Mouse (Mus musculus) forebrain, embryonic 11.5 days (tissue): ENCODE data around the gene Rfc1. TPM values are rescaled to one million over a fixed set of nuclear protein-coding genes. Genes with fewer than 3 reads are reported as not detected.

Experiments used
- ATAC-seq: fragments of 200-750 bp; cut with Nextera tagmentation; replicated peaks from 2 replicates; pipeline ENCODE4 v1.8.0; 2017; ENCODE audit warnings: moderate TSS enrichment; ENCODE audit not compliant: low FRiP score
- DNase-seq: peaks from one replicate; pipeline ENCODE4 v3.0.0-alpha.2; 2017; ENCODE audit warnings: low spot score
- H3K27ac ChIP-seq: fragments of 300-500 bp; sonication (generic); 2 replicates; pipeline ENCODE4 v1.5.1; 2014; ENCODE audit warnings: low read depth, low read length
- H3K27me3 ChIP-seq: fragments of 300-500 bp; sonication (generic); 2 replicates; pipeline ENCODE4 v1.6.1; 2014; ENCODE audit warnings: mild to moderate bottlenecking, low read length, mixed read lengths; ENCODE audit not compliant: control insufficient read depth, insufficient read depth
- H3K36me3 ChIP-seq: fragments of 300-500 bp; sonication (generic); 2 replicates; pipeline ENCODE4 v1.6.1; 2014; ENCODE audit warnings: mild to moderate bottlenecking, low read length, moderate library complexity, mixed read lengths; ENCODE audit not compliant: control insufficient read depth, insufficient read depth
- H3K4me1 ChIP-seq: fragments of 300-500 bp; sonication (generic); replicated peaks from 2 replicates; pipeline ENCODE4 v1.6.1; 2014; ENCODE audit warnings: low read length, mixed read lengths; ENCODE audit not compliant: control insufficient read depth, insufficient read depth
- H3K4me2 ChIP-seq: fragments of 300-500 bp; sonication (generic); 2 replicates; pipeline ENCODE4 v1.6.1; 2014; ENCODE audit warnings: low read depth, mild to moderate bottlenecking, low read length, moderate library complexity, mixed read lengths; ENCODE audit not compliant: severe bottlenecking
- H3K4me3 ChIP-seq: fragments of 300-500 bp; sonication (generic); 2 replicates; pipeline ENCODE4 v1.5.1; 2014; ENCODE audit warnings: low read depth, low read length
- H3K9ac ChIP-seq: fragments of 300-500 bp; sonication (generic); 2 replicates; pipeline ENCODE4 v1.6.1; 2014; ENCODE audit warnings: low read length
- H3K9me3 ChIP-seq: fragments of 300-500 bp; sonication (generic); 2 replicates; pipeline ENCODE4 v1.6.1; 2016; ENCODE audit warnings: low read length, mixed read lengths; ENCODE audit not compliant: control insufficient read depth
- WGBS: fragments of 180-500 bp; shearing (Covaris S2); extraction: QIAGEN DNeasy Blood & Tissue Kit; methylation state at CpG from one replicate; pipeline ENCODE4 v1.1.7; 2014; 5-methylcytosine and 5-hydroxymethylcytosine counted together
- polyA plus RNA-seq: library from polyadenylated mRNA; unstranded; fragments of >200 nt; fragmentation: Nextera tagmentation; extraction: Ambion mirVana; gene quantifications from 2 replicates; pipeline ENCODE4 v1.2.1, GENCODE M21; 2014

Rfc1 gene
- polyA plus RNA-seq, 1 experiment from 2014 or later: 99.7 TPM

- H3K27me3 ChIP-seq: no peaks in the 10 kb centered on the region
- H3K4me3 ChIP-seq: no peak within 1 kb of the TSS
- 0 out of 2 replicates have a peak, but pooled peaks cover 2% of the 10 kb centered on the region for H3K4me1 ChIP-seq
- ATAC-seq: no peak
- H3K9ac ChIP-seq: no peak within 1 kb of the TSS
- WGBS: 61% methylated on average over 15 of the region's 15 CpGs
- DNase-seq: no peak
- no peaks in the 10 kb centered on the region for H3K36me3 ChIP-seq
- H3K4me2 ChIP-seq: no peak within 1 kb of the TSS
- no peak within 1 kb of the TSS for H3K27ac ChIP-seq
- H3K9me3 ChIP-seq: no peaks in the 10 kb centered on the region
Measured at GRCm38 (mm10) chr5:65348168-65348567, 12.7 kb upstream of the Rfc1 start, which contains the start of gene Klb. Gene Klb (plus strand): TSS chr5:65348314.

DNA sequence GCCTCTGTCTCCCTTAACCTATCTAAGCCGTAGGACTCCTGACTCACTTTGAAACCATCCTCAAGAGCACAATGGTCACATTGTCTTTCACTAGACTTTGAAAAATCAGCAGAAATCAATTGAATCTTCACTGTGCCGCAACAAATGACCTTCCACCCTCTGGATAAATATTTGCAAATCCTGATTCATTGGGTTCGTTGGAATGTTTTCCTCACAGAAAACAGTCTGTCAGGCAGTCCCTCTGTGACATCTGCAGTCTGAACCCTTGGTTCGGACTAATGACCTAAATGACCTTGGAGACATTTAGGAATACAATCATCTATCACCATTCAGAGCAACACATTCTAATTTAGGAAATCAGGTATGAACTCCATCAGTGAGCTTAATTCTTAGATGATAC lies 4.7 kb upstream of the Rfc1 start:
- Histone ChIP-seq H3K27me3 (no peaks in the 10 kb centered on the region), H3K9ac (no peak overlapping the region), H3K27ac (no peak overlapping the region), H3K4me2 (no peak overlapping the region), H3K9me3 (no peaks in the 10 kb centered on the region), H3K4me1 (0 out of 2 replicates have a peak, but pooled peaks cover 2% of the 10 kb centered on the region), H3K36me3 (no peaks in the 10 kb centered on the region), H3K4me3 (no peak overlapping the region)
- DNase-seq (no peak), ATAC-seq (no peak)
- 75% methylated on average over 4 of the region's 4 CpGs for WGBS

DNA sequence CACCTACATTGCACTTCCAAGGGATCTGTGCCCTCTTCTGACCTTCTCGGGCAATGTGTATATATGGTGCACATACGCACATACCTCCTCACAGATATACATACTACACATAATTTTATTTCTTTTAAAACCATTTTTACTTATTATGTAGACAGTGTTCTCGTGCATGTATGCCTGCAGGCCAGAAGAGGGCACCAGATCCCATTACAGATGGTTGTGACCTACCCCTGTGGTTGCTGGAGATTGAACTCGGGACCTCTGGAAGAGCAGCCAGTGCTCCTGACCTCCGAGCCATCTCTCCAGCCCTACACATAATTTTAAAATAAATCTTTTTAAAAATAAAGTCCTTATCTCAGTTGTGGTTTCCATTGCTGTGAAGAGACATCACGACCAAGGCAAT lies 2.9 kb upstream of the Rfc1 start:
- H3K27ac ChIP-seq: no peak overlapping the region
- no peaks in the 10 kb centered on the region for H3K27me3 ChIP-seq
- H3K4me2 ChIP-seq: no peak overlapping the region
- H3K9ac ChIP-seq: no peak overlapping the region
- H3K9me3 ChIP-seq: no peaks in the 10 kb centered on the region
- WGBS: 87% methylated on average over 6 of the region's 6 CpGs
- DNase-seq (no peak), ATAC-seq (no peak)
- no peaks in the 10 kb centered on the region for H3K36me3 ChIP-seq
- H3K4me3 ChIP-seq: no peak overlapping the region
- 0 out of 2 replicates have a peak, but pooled peaks cover 2% of the 10 kb centered on the region for H3K4me1 ChIP-seq

DNA sequence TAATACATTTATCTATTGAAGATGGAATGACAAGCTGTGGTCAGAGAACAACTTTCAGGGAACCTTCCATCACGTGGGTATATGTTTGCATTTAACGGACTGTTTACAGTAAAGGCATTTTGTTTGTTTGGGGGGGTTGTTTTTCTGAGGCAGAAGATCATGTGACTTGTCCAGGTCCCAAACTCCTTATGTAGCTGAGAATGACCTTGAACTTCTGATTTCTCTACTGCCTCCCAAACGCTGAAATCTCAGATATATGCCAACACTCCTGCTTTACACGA lies 545 bp upstream of the Rfc1 start:
- peak overlapping the region; percentile 88 for H3K4me3 ChIP-seq
- 0 out of 2 replicates have a peak, but pooled peaks cover 2% of the 10 kb centered on the region for H3K4me1 ChIP-seq
- no peak overlapping the region for H3K27ac ChIP-seq
- 38% methylated on average over 4 of the region's 4 CpGs for WGBS
- H3K4me2 ChIP-seq: peak overlapping the region; percentile 65
- H3K36me3 ChIP-seq: no peaks in the 10 kb centered on the region
- no peak overlapping the region for H3K9ac ChIP-seq
- no peaks in the 10 kb centered on the region for H3K9me3 ChIP-seq
- ATAC-seq (peak; percentile 8), DNase-seq (no peak)
- no peaks in the 10 kb centered on the region for H3K27me3 ChIP-seq

DNA sequence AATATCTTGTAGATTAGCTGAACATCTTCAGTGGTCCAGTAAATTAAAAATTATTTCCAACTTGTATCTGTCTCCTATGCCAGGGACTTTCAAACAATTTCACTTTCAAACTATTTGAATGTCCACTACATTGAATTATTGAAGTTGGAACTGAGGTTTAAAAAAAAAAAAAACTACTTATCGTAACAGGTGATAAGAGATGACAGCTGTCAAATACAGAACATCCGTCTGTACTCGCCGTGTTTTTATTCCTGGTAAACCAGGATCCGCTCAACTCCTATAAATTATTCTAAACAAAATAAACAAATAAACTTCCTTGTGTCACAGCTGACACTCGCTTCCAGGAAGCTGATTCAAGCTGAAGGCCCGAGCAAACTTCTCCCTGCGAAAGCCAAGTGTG lies 682 bp downstream of the Rfc1 start:
- Histone ChIP-seq H3K27me3 (no peaks in the 10 kb centered on the region), H3K4me2 (peak overlapping the region; percentile 65), H3K4me3 (peak overlapping the region; percentile 88), H3K36me3 (no peaks in the 10 kb centered on the region), H3K4me1 (0 out of 2 replicates have a peak, but pooled peaks cover 2% of the 10 kb centered on the region), H3K9ac (peak overlapping the region; percentile 93), H3K27ac (no peak overlapping the region; the same call in 1 of the 2 replicates), H3K9me3 (no peaks in the 10 kb centered on the region)
- ATAC-seq (no peak), DNase-seq (no peak)
- WGBS: 19% methylated on average over 8 of the region's 8 CpGs

- DNase-seq (no peak), ATAC-seq (no peak)
- Histone ChIP-seq H3K27me3 (no peaks in the 10 kb centered on the region), H3K4me1 (no peaks in the 10 kb centered on the region), H3K9ac (no peak overlapping the region), H3K4me3 (no peak overlapping the region), H3K36me3 (no peaks in the 10 kb centered on the region), H3K4me2 (no peak overlapping the region), H3K27ac (no peak overlapping the region), H3K9me3 (no peaks in the 10 kb centered on the region)
- 86% methylated on average over 3 of the region's 3 CpGs for WGBS
Measured at GRCm38 (mm10) chr5:65329971-65330370, 5.5 kb downstream of the Rfc1 start.

DNA sequence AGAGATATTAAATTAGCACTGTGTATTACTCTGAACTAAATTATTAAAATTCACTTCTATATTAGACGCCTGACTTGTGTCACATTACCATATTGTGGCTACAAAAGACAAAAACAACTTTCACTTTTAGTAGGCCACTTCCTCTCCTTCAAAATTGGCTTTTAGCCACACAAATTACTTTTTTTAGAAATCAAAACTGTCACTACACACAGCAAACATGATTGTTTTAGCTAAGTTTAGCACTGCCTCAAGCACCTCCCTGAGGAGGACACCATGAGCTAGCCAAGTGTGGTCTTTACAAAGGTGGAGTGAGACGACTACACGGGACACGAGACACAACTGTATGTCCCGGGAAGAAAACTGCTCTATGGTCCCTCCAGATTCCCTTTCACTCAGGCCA lies 9.3 kb downstream of the Rfc1 start:
- ATAC-seq (no peak), DNase-seq (no peak)
- 88% methylated on average over 5 of the region's 5 CpGs for WGBS
- H3K4me2 ChIP-seq: no peak overlapping the region
- no peaks in the 10 kb centered on the region for H3K9me3 ChIP-seq
- no peaks in the 10 kb centered on the region for H3K36me3 ChIP-seq
- H3K9ac ChIP-seq: no peak overlapping the region
- no peaks in the 10 kb centered on the region for H3K27me3 ChIP-seq
- no peaks in the 10 kb centered on the region for H3K4me1 ChIP-seq
- no peak overlapping the region for H3K4me3 ChIP-seq
- H3K27ac ChIP-seq: no peak overlapping the region

- no peaks in the 10 kb centered on the region for H3K36me3 ChIP-seq
- H3K4me1 ChIP-seq: no peaks in the 10 kb centered on the region
- ATAC-seq (no peak), DNase-seq (no peak)
- H3K9me3 ChIP-seq: no peaks in the 10 kb centered on the region
- WGBS: 98% methylated on average over 3 of the region's 3 CpGs
- H3K27ac ChIP-seq: no peak overlapping the region
- H3K27me3 ChIP-seq: no peaks in the 10 kb centered on the region
- no peak overlapping the region for H3K4me3 ChIP-seq
- no peak overlapping the region for H3K9ac ChIP-seq
- H3K4me2 ChIP-seq: no peak overlapping the region
Measured at GRCm38 (mm10) chr5:65324758-65325355, 10.6 kb downstream of the Rfc1 start.

DNA sequence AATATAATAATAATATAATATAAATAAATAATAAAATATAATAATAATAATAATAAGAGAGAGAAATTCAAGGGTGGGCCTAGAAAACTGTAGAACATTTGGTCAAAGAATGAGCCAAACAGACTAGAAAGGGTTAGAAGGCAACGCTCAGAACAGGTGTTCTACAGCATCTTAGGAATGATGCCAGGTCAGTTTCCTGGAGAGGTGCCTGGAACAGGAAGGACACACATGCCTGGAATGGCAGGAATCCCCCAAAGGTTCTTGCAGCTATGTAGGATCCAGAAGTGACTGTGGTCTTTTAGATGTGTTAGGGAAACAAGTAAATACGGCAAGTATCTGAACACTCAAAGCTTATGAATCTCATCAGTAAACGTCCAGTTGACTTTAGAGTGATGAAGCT lies 11.2 kb downstream of the Rfc1 start:
- H3K27me3 ChIP-seq: no peaks in the 10 kb centered on the region
- H3K9me3 ChIP-seq: no peaks in the 10 kb centered on the region
- WGBS: 91% methylated on average over 3 of the region's 3 CpGs
- DNase-seq (no peak), ATAC-seq (no peak)
- H3K4me3 ChIP-seq: no peak overlapping the region
- H3K4me1 ChIP-seq: no peaks in the 10 kb centered on the region
- H3K9ac ChIP-seq: no peak overlapping the region
- H3K27ac ChIP-seq: no peak overlapping the region
- no peaks in the 10 kb centered on the region for H3K36me3 ChIP-seq
- no peak overlapping the region for H3K4me2 ChIP-seq
